Mouse (Mus musculus) brown adipose tissue, adult 24 weeks (tissue): ENCODE data around the gene Fars2. TPM values are rescaled to one million over a fixed set of nuclear protein-coding genes. Genes with fewer than 3 reads are reported as not detected.
A peak's percentile ranks its signal among the peaks of the same experiment; 100 is the strongest.

Source experiments
- H3K27ac ChIP-seq: fragments of 200-500 bp; replicated peaks from 2 replicates; pipeline ENCODE4 v1.5.1; 2012; ENCODE audit warnings: low read depth, mild to moderate bottlenecking, low read length
- H3K4me1 ChIP-seq: fragments of 200-500 bp; 2 replicates; pipeline ENCODE4 v1.6.1; 2012; ENCODE audit warnings: low read length, mixed read lengths; ENCODE audit not compliant: control insufficient read depth, insufficient read depth, insufficient read length
- H3K4me3 ChIP-seq: fragments of 200-500 bp; 2 replicates; pipeline ENCODE4 v1.5.1; 2012; ENCODE audit warnings: low read depth, mild to moderate bottlenecking, low read length, moderate library complexity; ENCODE audit not compliant: insufficient read depth
- polyA plus RNA-seq: library from polyadenylated mRNA; stranded (reverse); fragments of >200 nt; gene quantifications from 2 replicates; pipeline ENCODE4 v1.2.4, GENCODE M21; 2012; ENCODE audit not compliant: missing spikeins, insufficient read depth, insufficient read length

Fars2 gene
- polyA plus RNA-seq, 1 experiment, result 91.4 TPM

DNA sequence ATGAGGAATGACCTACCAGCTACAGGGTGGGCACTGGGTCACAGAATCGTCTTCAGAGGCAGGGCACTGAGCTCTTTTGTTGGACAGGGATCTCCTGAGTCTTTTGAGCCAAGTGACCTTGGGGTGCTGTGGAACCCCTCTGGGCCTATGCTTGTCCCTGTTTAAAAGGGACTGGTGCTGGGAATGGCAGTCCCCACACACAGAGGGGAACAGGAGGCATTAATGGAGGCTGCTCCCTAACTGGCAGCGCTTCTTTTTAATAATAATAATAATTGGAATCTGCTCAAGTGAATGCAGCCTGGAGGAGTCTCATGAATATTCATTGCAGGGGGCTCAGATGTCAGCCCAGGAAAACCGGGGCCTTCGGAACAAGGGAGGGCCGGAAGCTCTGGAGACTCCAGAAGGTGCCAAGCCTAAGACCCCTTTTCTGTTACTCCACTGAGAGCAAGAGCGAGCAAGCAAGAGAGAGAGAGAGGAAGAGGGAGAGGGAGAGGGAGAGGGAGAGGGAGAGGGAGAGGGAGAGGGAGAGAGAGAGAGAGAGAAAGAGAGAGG, 447.6 kb downstream of the Fars2 start:
- Histone ChIP-seq H3K27ac (no peak overlapping the region), H3K4me3 (no peak overlapping the region), H3K4me1 (no peaks in the 10 kb centered on the region)

GRCm38 (mm10) chr13:36576781-36577180, 459.6 kb downstream of the Fars2 start:
- Histone ChIP-seq H3K27ac (no peak overlapping the region), H3K4me1 (no peaks in the 10 kb centered on the region), H3K4me3 (no peak overlapping the region)

DNA sequence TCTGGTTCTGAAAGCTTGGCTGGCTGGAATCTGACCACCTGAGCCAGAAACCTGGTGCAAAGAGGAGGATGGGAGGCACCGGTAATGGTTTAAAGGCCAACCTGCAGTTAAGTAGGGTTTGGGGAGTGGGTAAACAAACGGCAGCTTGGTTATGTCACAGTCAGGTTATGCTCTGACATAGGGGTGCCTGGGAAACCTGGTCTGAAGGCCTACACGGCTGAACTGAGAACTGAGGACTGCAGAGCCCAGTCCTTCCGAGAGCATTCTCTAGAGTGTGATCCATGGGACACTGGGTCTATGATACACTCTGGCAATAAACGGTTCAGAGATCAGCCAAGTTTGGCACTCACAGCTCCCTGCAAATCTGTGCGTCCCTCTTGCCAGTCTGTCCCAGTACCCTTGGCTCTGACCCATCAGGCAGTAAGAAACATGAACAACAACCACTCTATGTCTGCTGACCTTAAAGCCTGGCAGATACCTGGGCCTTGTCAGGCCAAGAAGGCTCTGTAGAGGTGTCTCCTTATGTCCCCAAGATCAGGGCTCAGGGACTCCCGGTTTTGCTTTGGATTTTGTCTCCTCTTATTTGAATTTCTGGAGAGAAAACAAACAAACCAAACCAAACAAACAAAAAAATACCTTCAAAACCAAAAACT, 460.8 kb downstream of the Fars2 start:
- H3K27ac ChIP-seq, result no peak overlapping the region
- H3K4me3 ChIP-seq, result no peak overlapping the region
- H3K4me1 ChIP-seq, result no peaks in the 10 kb centered on the region

- no peaks in the 10 kb centered on the region for H3K4me1 ChIP-seq
- peak overlapping the region; percentile 51 for H3K4me3 ChIP-seq
- H3K27ac ChIP-seq, result no peak overlapping the region
Measured at GRCm38 (mm10) chr13:36578569-36579333, 461.5 kb downstream of the Fars2 start.

- H3K27ac ChIP-seq, result no peak overlapping the region
- no peak overlapping the region for H3K4me3 ChIP-seq
- H3K4me1 ChIP-seq, result no peaks in the 10 kb centered on the region
Measured at GRCm38 (mm10) chr13:36582406-36583070, 465.3 kb downstream of the Fars2 start.

- no peak overlapping the region for H3K4me3 ChIP-seq
- H3K27ac ChIP-seq, result no peak overlapping the region
- no peaks in the 10 kb centered on the region for H3K4me1 ChIP-seq
Measured at GRCm38 (mm10) chr13:36583481-36584151, 466.4 kb downstream of the Fars2 start.

DNA sequence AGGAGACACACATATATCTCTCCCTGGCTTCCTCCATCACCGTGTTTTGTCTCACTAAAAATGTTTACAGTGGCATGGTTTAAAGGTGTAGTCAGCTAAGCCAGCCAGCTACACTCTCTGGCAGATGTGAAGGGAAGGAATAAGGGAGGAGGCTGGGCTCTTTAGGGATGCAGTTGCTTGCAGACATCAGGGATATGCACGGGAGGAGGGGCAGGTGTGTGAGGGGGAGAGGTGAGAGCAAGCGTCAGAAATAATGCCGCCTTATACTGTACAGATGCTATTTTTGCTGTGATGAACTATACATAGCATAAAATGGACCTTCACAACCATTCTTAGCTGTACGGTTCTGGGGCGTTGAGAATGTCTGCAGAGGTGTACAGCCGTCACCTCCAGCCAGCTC, 467.0 kb downstream of the Fars2 start:
- Histone ChIP-seq H3K4me3 (no peak overlapping the region), H3K4me1 (no peaks in the 10 kb centered on the region), H3K27ac (no peak overlapping the region)

- no peak overlapping the region for H3K27ac ChIP-seq
- no peaks in the 10 kb centered on the region for H3K4me1 ChIP-seq
- no peak overlapping the region for H3K4me3 ChIP-seq
Measured at GRCm38 (mm10) chr13:36589092-36589491, 471.9 kb downstream of the Fars2 start.

DNA sequence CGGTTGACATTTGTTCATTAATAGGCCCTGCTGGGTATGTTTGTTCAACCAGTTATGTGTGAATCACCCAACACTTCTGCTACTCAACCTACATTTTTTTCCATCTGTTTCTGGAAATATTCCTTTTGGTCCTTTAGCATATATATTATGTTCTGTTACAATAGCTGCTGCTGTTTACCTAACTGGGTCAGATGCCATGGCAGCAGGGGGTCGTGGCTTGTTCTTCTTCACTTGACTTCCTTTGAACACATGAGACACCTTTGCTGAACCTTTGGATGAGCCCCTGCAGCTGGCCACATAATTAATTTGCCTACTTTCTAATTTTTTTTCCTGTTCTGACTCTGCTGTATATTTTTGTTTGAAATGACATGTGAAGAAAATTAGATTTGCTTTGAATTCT, 475.1 kb downstream of the Fars2 start:
- no peak overlapping the region for H3K27ac ChIP-seq
- no peak overlapping the region for H3K4me3 ChIP-seq
- no peaks in the 10 kb centered on the region for H3K4me1 ChIP-seq

- H3K4me3 ChIP-seq, result no peak overlapping the region
- H3K4me1 ChIP-seq, result no peaks in the 10 kb centered on the region
- no peak overlapping the region for H3K27ac ChIP-seq
Measured at GRCm38 (mm10) chr13:36606717-36607116, 489.5 kb downstream of the Fars2 start.

DNA sequence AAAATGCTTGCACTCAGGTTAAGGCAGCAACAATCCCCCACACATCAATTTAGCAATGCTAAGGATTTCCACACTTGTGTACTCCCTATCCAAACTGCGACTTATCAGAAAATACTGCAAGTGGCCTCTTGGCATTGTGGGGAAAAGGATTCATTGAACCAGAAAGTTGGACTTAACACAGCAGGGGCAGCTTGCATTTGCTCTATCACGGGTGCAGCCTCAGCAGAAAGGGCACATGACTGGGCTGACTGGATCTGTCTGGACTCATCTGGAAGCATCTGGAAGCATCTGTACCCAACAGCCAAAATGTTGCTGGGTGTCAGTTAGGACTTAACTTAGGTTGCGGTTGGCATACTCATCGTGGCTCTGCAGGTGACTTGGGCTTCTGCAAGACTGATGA, 490.7 kb downstream of the Fars2 start:
- Histone ChIP-seq H3K27ac (no peak overlapping the region), H3K4me3 (no peak overlapping the region), H3K4me1 (no peaks in the 10 kb centered on the region)

- no peaks in the 10 kb centered on the region for H3K4me1 ChIP-seq
- no peak overlapping the region for H3K27ac ChIP-seq
- H3K4me3 ChIP-seq, result no peak overlapping the region
Measured at GRCm38 (mm10) chr13:36610426-36610825, 493.2 kb downstream of the Fars2 start.

- H3K4me3 ChIP-seq, result no peak overlapping the region
- H3K27ac ChIP-seq, result no peak overlapping the region
- no peaks in the 10 kb centered on the region for H3K4me1 ChIP-seq
Measured at GRCm38 (mm10) chr13:36612785-36613750, 495.9 kb downstream of the Fars2 start.
